Mouse (Mus musculus) cerebellum, postnatal 10 days (tissue): ENCODE measurements at regions not wholly inside any gene's neighbourhood (a gene's known extent, or its start where the extent isn't known, plus 50 kb on each side); places are given as distances from the start of the nearest gene placed in this dataset.
"Not testable (repeated sequence)": the region's sequence is repeated elsewhere in the genome, so short reads cannot be mapped to it uniquely, and the experiment has no call there.

Experiments
- DNase-seq, 2 experiments: peaks; one replicate each; pipeline ENCODE4 v3.0.0; 2021; ENCODE audit warnings: mixed read lengths in 2 of 2

GRCm38 (mm10) chrX:40707176-40707575 lies 693.5 kb upstream of the Gria3 start:
- not testable (repeated sequence) for DNase-seq

GRCm38 (mm10) chrX:40708631-40709030 lies 692.0 kb upstream of the Gria3 start:
- DNase-seq = no peak

DNA sequence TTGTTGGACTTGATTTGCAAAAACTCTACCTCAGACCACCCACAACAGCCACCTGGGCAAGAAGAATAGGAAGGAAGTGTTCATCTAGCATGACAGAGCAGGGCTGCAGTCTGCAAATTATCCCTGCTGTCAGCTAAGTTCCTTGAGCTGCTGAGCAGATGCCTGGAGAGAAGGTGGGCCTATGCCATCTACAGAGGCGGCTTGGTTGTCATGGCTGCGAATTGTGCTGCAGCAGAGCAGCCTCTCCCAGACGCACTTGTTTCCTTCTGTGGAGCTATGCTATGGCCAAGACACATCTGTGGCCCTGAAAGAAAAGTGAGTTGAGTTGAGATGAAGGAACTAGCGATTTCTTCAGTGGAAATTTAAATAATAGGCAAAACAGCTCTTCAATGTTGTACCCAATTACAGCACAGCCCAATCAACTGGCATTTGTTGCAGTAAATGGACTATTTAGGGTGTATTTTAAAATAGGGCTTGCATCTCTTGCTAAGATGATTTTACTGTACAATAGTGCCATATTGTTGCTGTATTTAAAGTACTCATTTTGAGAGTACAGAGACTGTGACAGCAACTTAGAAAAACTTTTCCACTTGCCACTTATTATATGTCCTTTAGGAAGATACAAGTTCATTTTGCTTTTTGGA lies 659.8 kb upstream of the Gria3 start:
- peak; percentile 0 to 6 for DNase-seq
